ENCODE assay signal across 9 mouse cellular contexts in genomic region chr8:70137890-70138289, GRCm38 (mm10). TPM values are rescaled to one million over a fixed set of nuclear protein-coding genes. Genes with fewer than 3 reads are reported as not detected.
DNase-seq lines count a peak whose midpoint lies in the region; ATAC-seq and TF ChIP-seq lines count a peak whose summit lies in the region.
"Had no signal": no experiment of that assay in that cellular context is flagged by ENCODE, and none has a peak within 500 bp of the region (broad histone marks: within the 10 kb centered on the region; RNA-seq: fewer than 3 reads in every experiment).

No protein-coding gene starts in this region.

- peak overlapping the region; percentile 64; the same call in 1 of the 2 replicates for H3K4me2 ChIP-seq in hindbrain, embryonic 11.5 days (replicated peaks; ENCODE audit: low read depth, low read length)
- H3K4me2 ChIP-seq in liver, postnatal 0 days (ENCODE audit: low read depth, low read length), result peak overlapping the region; percentile 78

- H3K27ac ChIP-seq in hindbrain, embryonic 11.5 days (ENCODE audit: low read depth, low read length), result no peak overlapping the region
- H3K27ac ChIP-seq in liver, postnatal 0 days (ENCODE audit: low read depth), result peak overlapping the region; percentile 80; the same call in 1 of the 2 replicates

- peaks cover 60% of the 10 kb centered on the region for H3K4me1 ChIP-seq in E14TG2a.4 (replicated peaks; ENCODE audit: low read depth, low read length)
- peaks cover 8% of the 10 kb centered on the region; the same call in 1 of the 2 replicates for H3K4me1 ChIP-seq in hindbrain, embryonic 11.5 days (replicated peaks; ENCODE audit: control insufficient read depth, insufficient read depth, low read length)
- H3K4me1 ChIP-seq in liver, postnatal 0 days (ENCODE audit: insufficient read depth), result peaks cover 21% of the 10 kb centered on the region

- DNase-seq in heart, adult 11 months, result peak; percentile 91
- DNase-seq in heart, postnatal 36 days, result no peak
- no peak for DNase-seq in hindbrain, embryonic 11.5 days (ENCODE audit: low spot score)
- no peak for DNase-seq in liver, postnatal 0 days
- no peak for DNase-seq in urinary bladder, postnatal 36 days (ENCODE audit: low spot score in 2 of 2)
- DNase-seq in cerebellum, adult 18-20 months, result no peak
- no peak for DNase-seq in lung, adult 18-20 months

- TF ChIP-seq EP300 in liver, postnatal 0 days (IDR thresholded peaks at IDR 0.05; ENCODE audit: low read depth), result no peak

- H3K36me3 ChIP-seq in E14TG2a.4 (ENCODE audit: insufficient read depth, low read length), result peaks cover 55% of the 10 kb centered on the region
- 0 out of 2 replicates have a peak, but pooled peaks cover 6% of the 10 kb centered on the region for H3K36me3 ChIP-seq in hindbrain, embryonic 11.5 days (ENCODE audit: control insufficient read depth, insufficient read depth, low read length)
- H3K36me3 ChIP-seq in liver, postnatal 0 days (replicated peaks; ENCODE audit: insufficient read depth, low read length), result peaks cover 16% of the 10 kb centered on the region

- no peak for TF ChIP-seq CTCF in E14TG2a.4 (conservative IDR thresholded peaks at IDR 0.05; ENCODE audit: low read length)
- no peak for TF ChIP-seq CTCF in liver, postnatal 0 days (IDR thresholded peaks at IDR 0.05; ENCODE audit: low read depth)

- intact Hi-C loops in heart, postnatal 36 days (cut with DNase I), result no loop called here

- no peaks in the 10 kb centered on the region for H3K9me3 ChIP-seq in E14TG2a.4 (ENCODE audit: low read length)
- H3K9me3 ChIP-seq in hindbrain, embryonic 11.5 days (ENCODE audit: control insufficient read depth, low read length), result no peaks in the 10 kb centered on the region
- no peaks in the 10 kb centered on the region for H3K9me3 ChIP-seq in liver, postnatal 0 days (ENCODE audit: low read length)

- ATAC-seq in hindbrain, embryonic 11.5 days (ENCODE audit: low FRiP score), result no peak
- ATAC-seq in liver, postnatal 0 days, result no peak

- no peaks in the 10 kb centered on the region for H3K27me3 ChIP-seq in E14TG2a.4 (ENCODE audit: insufficient read depth, low read length)
- H3K27me3 ChIP-seq in hindbrain, embryonic 11.5 days (ENCODE audit: control insufficient read depth, insufficient read depth, low read length), result no peaks in the 10 kb centered on the region
- no peaks in the 10 kb centered on the region for H3K27me3 ChIP-seq in liver, postnatal 0 days (ENCODE audit: insufficient read depth, low read length)

- H3K9ac ChIP-seq in hindbrain, embryonic 11.5 days (ENCODE audit: low read depth, low read length), result no peak overlapping the region
- peak overlapping the region; percentile 67 for H3K9ac ChIP-seq in liver, postnatal 0 days (replicated peaks)

- peak overlapping the region; percentile 95 for H3K4me3 ChIP-seq in E14TG2a.4 (replicated peaks; ENCODE audit: low read length)
- no peak overlapping the region for H3K4me3 ChIP-seq in hindbrain, embryonic 11.5 days (ENCODE audit: low read depth, low read length)
- no peak overlapping the region for H3K4me3 ChIP-seq in liver, postnatal 0 days (ENCODE audit: low read depth, low read length)

- WGBS in hindbrain, embryonic 11.5 days, result 77% methylated on average over 4 of the region's 4 CpGs
- 79% methylated on average over 4 of the region's 4 CpGs for WGBS in liver, postnatal 0 days (ENCODE audit: insufficient replicate concordance)

RNA-seq across cellular contexts. Expression of gene Rfxank, which starts 1.1 kb away (rescaled TPM):
- 10 to 100 TPM; 17.2 to 19.6 TPM for total RNA-seq in heart, postnatal 36 days (2021)
- polyA plus RNA-seq in hindbrain, embryonic 11.5 days (2014; fragmentation: Nextera tagmentation; extraction: Ambion mirVana), result 10.9 and 14.6 TPM in 2 replicates
- polyA plus RNA-seq in liver, postnatal 0 days (2015; fragmentation: Nextera tagmentation; extraction: Ambion mirVana), result 3.6 TPM in 2 replicates

RNA-seq across cellular contexts. Expression of gene Borcs8, which starts 1.4 kb away (rescaled TPM):
- 10 to 100 TPM; 23.5 to 23.7 TPM for total RNA-seq in heart, postnatal 36 days (2021)
- 48.4 and 49.0 TPM in 2 replicates for polyA plus RNA-seq in hindbrain, embryonic 11.5 days (2014; fragmentation: Nextera tagmentation; extraction: Ambion mirVana)
- polyA plus RNA-seq in liver, postnatal 0 days (2015; fragmentation: Nextera tagmentation; extraction: Ambion mirVana), result 17.6 and 18.8 TPM in 2 replicates

RNA-seq across cellular contexts. Expression of gene Mef2b, which starts 1.6 kb away (rescaled TPM):
- total RNA-seq in heart, postnatal 36 days (2021), result under 1 TPM; 0.25 to 0.49 TPM
- polyA plus RNA-seq in hindbrain, embryonic 11.5 days (2014; fragmentation: Nextera tagmentation; extraction: Ambion mirVana), result 0.28 and 0.32 TPM in 2 replicates
- 0.11 TPM in 1 of 2 replicates, not detected in the other for polyA plus RNA-seq in liver, postnatal 0 days (2015; fragmentation: Nextera tagmentation; extraction: Ambion mirVana)
- total RNA-seq: megakaryocyte progenitor cell, adult 5-6 weeks had no signal

RNA-seq across cellular contexts. Expression of gene Nr2c2ap, which starts 6.8 kb away (rescaled TPM):
- total RNA-seq in heart, postnatal 36 days (2021), result 1 to 10 TPM; 8.3 to 8.5 TPM
- polyA plus RNA-seq in hindbrain, embryonic 11.5 days (2014; fragmentation: Nextera tagmentation; extraction: Ambion mirVana), result 16.7 and 19.2 TPM in 2 replicates
- 13.5 and 14.9 TPM in 2 replicates for polyA plus RNA-seq in liver, postnatal 0 days (2015; fragmentation: Nextera tagmentation; extraction: Ambion mirVana)

RNA-seq across cellular contexts. Expression of gene Ncan, which starts 17.2 kb away (rescaled TPM):
- under 1 TPM in 1 of 2 experiments, not detected in 1; 0.06 TPM for total RNA-seq in heart, postnatal 36 days (2021)
- 71.3 and 74.5 TPM in 2 replicates for polyA plus RNA-seq in hindbrain, embryonic 11.5 days (2014; fragmentation: Nextera tagmentation; extraction: Ambion mirVana)
- polyA plus RNA-seq in liver, postnatal 0 days (2015; fragmentation: Nextera tagmentation; extraction: Ambion mirVana), result not detected in 2 replicates
- total RNA-seq: megakaryocyte progenitor cell, adult 5-6 weeks had no signal
